Mouse (Mus musculus) stomach, embryonic 16.5 days (tissue): ENCODE results near the gene Ddx51. TPM values are rescaled to one million over a fixed set of nuclear protein-coding genes. Genes with fewer than 3 reads are reported as not detected.
A peak's percentile ranks its signal among the peaks of the same experiment; 100 is the strongest.

Experiments used
- ATAC-seq: fragments of 200-750 bp; cut with Nextera tagmentation; 2 replicates; pipeline ENCODE4 v1.8.0; 2017; ENCODE audit warnings: moderate number of reproducible peaks, moderate TSS enrichment; ENCODE audit not compliant: insufficient read depth, low FRiP score
- H3K27ac ChIP-seq: fragments of 300-500 bp; sonication (generic); 2 replicates; pipeline ENCODE4 v1.5.1; 2014; ENCODE audit warnings: low read length
- H3K27me3 ChIP-seq: fragments of 300-500 bp; sonication (generic); 2 replicates; pipeline ENCODE4 v1.6.1; 2014; ENCODE audit warnings: low read length, control low read depth, mixed read lengths; ENCODE audit not compliant: control insufficient read depth, insufficient read depth
- H3K36me3 ChIP-seq: fragments of 300-500 bp; sonication (generic); 2 replicates; pipeline ENCODE4 v1.6.1; 2014; ENCODE audit warnings: low read length; ENCODE audit not compliant: control insufficient read depth, insufficient read depth
- H3K4me1 ChIP-seq: fragments of 300-500 bp; sonication (generic); 2 replicates; pipeline ENCODE4 v1.6.1; 2014; ENCODE audit warnings: low read length, control low read depth, mixed read lengths; ENCODE audit not compliant: control insufficient read depth, insufficient read depth
- H3K4me2 ChIP-seq: fragments of 300-500 bp; sonication (generic); 2 replicates; pipeline ENCODE4 v1.6.1; 2014; ENCODE audit warnings: low read depth, low read length, mixed read lengths
- H3K4me3 ChIP-seq: fragments of 300-500 bp; sonication (generic); replicated peaks from 2 replicates; pipeline ENCODE4 v1.5.1; 2014; ENCODE audit warnings: mild to moderate bottlenecking, low read length
- H3K9ac ChIP-seq: fragments of 300-500 bp; sonication (generic); 2 replicates; pipeline ENCODE4 v1.6.1; 2014; ENCODE audit warnings: low read length
- H3K9me3 ChIP-seq: fragments of 300-500 bp; sonication (generic); replicated peaks from 2 replicates; pipeline ENCODE4 v1.6.1; 2016; ENCODE audit warnings: low read length, control low read depth; ENCODE audit not compliant: control insufficient read depth
- WGBS: fragments of 180-500 bp; shearing (Covaris S2); extraction: QIAGEN DNeasy Blood & Tissue Kit; methylation state at CpG from one replicate; pipeline ENCODE4 v1.1.7; 2014; 5-methylcytosine and 5-hydroxymethylcytosine counted together
- polyA plus RNA-seq: library from polyadenylated mRNA; unstranded; fragments of >200 nt; fragmentation: Nextera tagmentation; extraction: Ambion mirVana; gene quantifications from 2 replicates; pipeline ENCODE4 v1.2.1, GENCODE M21; 2015

Ddx51 gene
- 15.1 and 16.1 TPM in 2 replicates for polyA plus RNA-seq

DNA sequence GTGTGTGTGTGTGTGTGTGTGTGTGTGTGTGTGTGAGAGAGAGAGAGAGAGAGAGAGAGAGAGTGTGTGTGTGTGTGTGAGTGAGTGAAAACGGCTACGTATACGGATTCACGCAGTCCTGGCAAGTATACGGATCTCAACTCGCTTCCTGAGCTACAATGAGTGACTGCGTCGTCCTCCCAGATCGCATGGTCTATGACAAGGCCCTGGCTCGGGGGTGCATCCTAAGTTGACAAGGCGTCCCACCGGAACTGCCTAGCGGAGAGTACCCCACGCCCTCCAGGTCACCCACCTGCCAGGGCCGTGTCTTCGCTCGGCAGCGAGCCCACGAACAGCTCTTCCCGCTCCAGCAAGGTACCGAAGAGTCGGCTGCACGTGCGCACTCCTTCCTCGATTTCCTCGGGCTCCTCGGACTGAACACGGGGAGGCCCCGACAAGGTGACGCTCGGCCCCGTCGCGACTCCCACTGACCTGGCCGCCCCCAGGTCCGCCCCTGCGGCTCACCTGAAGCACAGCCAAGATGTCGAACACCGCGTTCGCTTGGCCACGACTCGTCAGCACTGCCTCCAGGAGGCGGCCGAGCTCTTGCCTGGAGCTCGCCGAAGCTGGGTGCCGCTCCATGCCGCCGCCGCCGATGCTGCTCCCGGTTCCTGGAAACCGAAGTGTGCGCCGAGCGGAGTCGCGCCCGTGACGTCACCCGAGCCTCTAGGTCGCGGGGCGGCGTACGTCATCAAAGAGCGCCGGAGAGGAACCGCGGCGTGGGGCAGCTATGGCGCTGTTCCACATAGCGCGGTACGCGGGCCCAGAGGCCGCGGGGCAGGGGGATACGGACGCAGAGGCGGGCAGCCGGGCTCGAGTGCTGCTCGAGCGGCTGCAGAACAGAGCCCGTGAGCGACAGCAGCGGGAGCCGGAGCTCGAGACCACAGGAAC is at the start of gene Ddx51, which contains the start of gene Noc4l:
Ddx51 (plus strand) TSS at position 733 of the 930 bp plus-strand sequence.
Noc4l (minus strand) TSS at position 699 of the 930 bp plus-strand sequence.
- H3K27me3 ChIP-seq: no peaks in the 10 kb centered on the region
- peak within 1 kb of the TSS; percentile 37; the same call in 1 of the 2 replicates for H3K27ac ChIP-seq
- no peaks in the 10 kb centered on the region for H3K9me3 ChIP-seq
- H3K9ac ChIP-seq: peak within 1 kb of the TSS; percentile 90
- peak; percentile 90 for ATAC-seq
- peak within 1 kb of the TSS; percentile 94 for H3K4me3 ChIP-seq
- peaks cover 23% of the 10 kb centered on the region; the same call in 1 of the 2 replicates for H3K36me3 ChIP-seq
- H3K4me1 ChIP-seq: peaks cover 11% of the 10 kb centered on the region; the same call in 1 of the 2 replicates
- WGBS: under 1% methylated on average over 91 of the region's 91 CpGs
- H3K4me2 ChIP-seq: peak within 1 kb of the TSS; percentile 85

DNA sequence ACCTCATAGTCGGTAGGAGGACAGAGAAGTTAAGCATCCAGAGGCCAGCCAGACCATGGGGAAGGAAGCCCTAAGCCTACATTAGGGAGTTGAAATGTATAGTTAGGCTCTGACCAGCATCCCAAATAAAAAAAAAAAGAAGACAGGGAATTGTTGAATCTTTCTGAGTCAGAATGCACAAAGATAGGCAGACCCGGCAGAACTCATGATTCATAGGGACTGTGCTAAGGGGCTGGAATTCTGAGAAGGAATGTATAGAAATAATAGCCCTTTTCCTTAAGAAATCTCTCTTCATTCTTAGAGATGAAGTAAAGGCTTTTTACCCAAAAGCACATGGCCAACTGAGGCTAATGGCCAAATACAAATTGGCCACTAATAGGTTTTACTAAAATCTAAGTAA is 48.9 kb upstream of the Ddx51 start:
- Histone ChIP-seq H3K9ac (no peak overlapping the region), H3K27ac (no peak overlapping the region), H3K9me3 (no peaks in the 10 kb centered on the region), H3K4me1 (no peaks in the 10 kb centered on the region), H3K36me3 (no peaks in the 10 kb centered on the region), H3K4me3 (no peak overlapping the region), H3K27me3 (no peaks in the 10 kb centered on the region), H3K4me2 (no peak overlapping the region)
- no peak for ATAC-seq
- WGBS: 81% methylated on average over 2 of the region's 2 CpGs

DNA sequence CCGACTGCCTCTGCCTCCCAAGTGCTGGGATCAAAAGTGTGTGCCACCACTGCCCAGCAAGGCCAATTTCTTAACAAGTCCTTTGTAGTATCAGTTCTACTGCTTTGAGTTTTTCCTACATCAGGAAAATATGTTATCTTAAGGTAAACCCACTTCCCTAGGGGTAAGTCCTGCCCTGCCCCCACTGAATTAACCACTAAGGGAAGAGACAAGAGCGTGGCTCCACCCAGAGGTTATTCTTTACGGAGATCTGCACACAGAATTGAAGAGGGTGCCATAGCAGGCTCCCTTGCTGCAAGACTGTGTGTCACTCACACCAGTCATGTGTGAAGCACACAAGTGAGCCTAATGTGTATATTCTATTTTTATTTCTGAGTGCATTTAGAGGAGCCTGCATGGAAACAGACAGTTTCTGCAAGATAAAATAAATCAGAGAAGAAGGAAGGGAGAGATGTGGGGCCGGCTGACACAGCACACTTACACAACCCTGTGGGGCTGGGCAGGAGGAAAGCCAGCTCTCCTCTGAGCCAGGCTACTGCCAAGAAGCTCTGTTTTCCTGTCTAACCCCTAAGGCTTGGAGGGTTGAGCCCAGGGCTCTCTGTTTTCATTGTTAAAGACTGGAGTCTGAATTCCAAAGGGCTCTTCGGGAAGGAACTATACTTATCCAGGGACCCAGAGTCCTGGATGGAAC is 47.6 kb upstream of the Ddx51 start:
- Histone ChIP-seq H3K9me3 (no peaks in the 10 kb centered on the region), H3K36me3 (no peaks in the 10 kb centered on the region), H3K27ac (no peak overlapping the region), H3K4me1 (no peaks in the 10 kb centered on the region), H3K4me2 (no peak overlapping the region), H3K9ac (no peak overlapping the region), H3K27me3 (no peaks in the 10 kb centered on the region), H3K4me3 (no peak overlapping the region)
- 44% methylated on average over 5 of the region's 5 CpGs for WGBS
- ATAC-seq: no peak

DNA sequence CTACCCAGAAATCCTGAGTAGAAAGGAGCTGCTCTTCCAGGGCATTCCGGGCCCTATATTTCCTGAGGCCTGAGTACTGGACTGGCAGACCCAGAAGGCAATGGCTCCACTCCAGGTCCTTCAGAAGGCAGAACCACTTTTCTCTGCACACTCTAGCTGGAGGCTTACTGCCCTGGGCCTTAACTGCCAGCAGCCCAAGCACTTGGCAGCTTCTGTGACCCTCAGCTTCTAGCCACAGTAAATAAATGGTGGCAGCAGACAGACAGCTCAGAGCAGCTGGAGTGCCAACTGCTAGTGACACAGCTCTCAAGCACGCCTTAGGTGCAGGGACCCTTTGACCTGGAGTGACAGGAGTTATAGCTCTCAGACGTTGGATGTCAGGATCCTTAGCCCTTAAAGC is 45.5 kb upstream of the Ddx51 start:
- Histone ChIP-seq H3K27ac (no peak overlapping the region), H3K36me3 (no peaks in the 10 kb centered on the region), H3K27me3 (no peaks in the 10 kb centered on the region), H3K9me3 (no peaks in the 10 kb centered on the region), H3K9ac (no peak overlapping the region), H3K4me2 (no peak overlapping the region), H3K4me1 (no peaks in the 10 kb centered on the region), H3K4me3 (no peak overlapping the region)
- 49% methylated on average over 3 of the region's 3 CpGs for WGBS
- no peak for ATAC-seq

DNA sequence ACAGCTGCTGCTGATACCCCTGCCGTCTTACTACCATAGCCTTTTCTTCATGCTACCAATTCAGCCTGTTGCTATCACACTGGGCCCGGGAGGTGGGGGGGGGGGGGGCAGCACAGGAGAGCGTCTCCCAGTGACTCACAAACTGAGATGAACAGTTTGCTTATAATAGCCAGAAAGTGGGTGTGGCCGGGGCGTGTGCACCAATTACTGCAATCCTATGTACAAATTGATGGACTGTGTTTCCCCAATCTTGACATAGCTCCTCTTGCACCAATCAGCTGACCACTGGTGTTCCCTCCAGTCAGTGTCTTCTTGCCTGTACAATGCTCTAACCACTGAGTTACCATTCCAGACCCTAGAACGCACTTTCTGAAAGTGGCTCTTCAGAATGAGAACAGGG is 44.9 kb upstream of the Ddx51 start:
- Histone ChIP-seq H3K9me3 (no peaks in the 10 kb centered on the region), H3K27ac (no peak overlapping the region), H3K4me1 (no peaks in the 10 kb centered on the region), H3K36me3 (no peaks in the 10 kb centered on the region), H3K4me2 (no peak overlapping the region), H3K4me3 (no peak overlapping the region), H3K9ac (no peak overlapping the region), H3K27me3 (no peaks in the 10 kb centered on the region)
- no peak for ATAC-seq
- WGBS: 67% methylated on average over 6 of the region's 6 CpGs

DNA sequence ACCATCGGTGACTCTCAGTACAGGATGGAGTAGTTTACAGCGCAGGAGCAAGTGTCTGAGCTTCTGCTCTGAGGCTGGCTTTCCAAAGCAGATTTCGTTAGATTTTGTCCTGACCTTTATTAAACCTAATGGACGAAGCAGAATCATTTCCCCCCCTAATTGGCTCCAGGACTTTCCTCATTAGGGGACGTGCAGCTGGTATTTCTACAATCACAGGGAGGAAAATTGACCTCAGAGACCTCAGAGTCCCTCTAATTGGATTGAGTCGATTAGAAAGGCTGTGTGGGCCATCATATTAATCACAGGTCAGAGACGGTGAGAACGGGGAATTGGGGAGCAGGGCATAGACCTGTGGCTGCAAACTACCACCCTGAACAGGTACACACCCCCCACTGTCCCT is 44.3 kb upstream of the Ddx51 start:
- Histone ChIP-seq H3K36me3 (no peaks in the 10 kb centered on the region), H3K4me2 (no peak overlapping the region), H3K27ac (no peak overlapping the region), H3K4me1 (no peaks in the 10 kb centered on the region), H3K9ac (no peak overlapping the region), H3K27me3 (no peaks in the 10 kb centered on the region), H3K9me3 (no peaks in the 10 kb centered on the region), H3K4me3 (no peak overlapping the region)
- no peak for ATAC-seq
- WGBS: 60% methylated on average over 8 of the region's 8 CpGs

DNA sequence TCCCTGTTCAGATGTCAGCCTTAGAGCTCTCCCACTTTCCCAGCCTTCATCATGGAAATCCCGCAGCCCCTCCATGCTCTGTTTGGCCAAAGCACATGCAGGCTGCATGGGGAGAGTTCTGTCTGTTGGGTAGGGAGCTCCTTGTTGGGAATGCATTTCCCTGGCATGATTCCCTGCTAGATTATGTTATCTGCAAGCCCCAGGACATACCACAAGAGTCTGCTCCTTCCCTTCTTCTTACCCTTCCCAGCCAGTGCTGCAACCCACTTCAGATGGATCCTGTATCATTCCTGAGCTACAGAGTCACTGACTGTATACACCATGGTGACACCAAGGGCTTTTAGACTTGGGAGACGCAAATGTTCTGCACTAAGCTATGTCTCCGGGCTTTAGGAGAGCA is 43.8 kb upstream of the Ddx51 start:
- Histone ChIP-seq H3K27ac (no peak overlapping the region), H3K4me3 (no peak overlapping the region), H3K4me1 (no peaks in the 10 kb centered on the region), H3K9ac (no peak overlapping the region), H3K9me3 (no peaks in the 10 kb centered on the region), H3K4me2 (no peak overlapping the region), H3K27me3 (no peaks in the 10 kb centered on the region), H3K36me3 (no peaks in the 10 kb centered on the region)
- ATAC-seq: no peak
- 76% methylated on average over 3 of the region's 3 CpGs for WGBS

DNA sequence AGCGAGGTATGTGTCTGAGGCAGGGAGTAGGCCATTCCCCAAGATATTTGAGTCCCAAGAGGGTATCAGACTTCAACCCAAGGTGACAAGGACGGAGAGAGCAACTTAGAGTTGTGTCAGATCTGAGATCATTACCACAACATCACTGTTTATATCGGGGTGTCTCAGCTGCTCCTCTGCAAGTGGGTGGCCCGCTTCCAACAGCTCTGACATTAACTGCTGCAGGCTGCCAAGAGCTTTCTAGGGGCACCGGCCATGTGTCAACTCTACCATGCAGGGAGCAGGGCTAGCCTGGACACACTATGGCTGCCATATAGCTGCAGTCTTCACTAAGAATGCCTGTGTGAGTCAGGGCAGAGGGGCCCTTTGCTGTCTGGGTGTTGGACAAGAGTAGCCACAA is 43.4 kb upstream of the Ddx51 start:
- WGBS: 73% methylated on average over 5 of the region's 5 CpGs
- H3K27ac ChIP-seq: no peak overlapping the region
- no peak for ATAC-seq

DNA sequence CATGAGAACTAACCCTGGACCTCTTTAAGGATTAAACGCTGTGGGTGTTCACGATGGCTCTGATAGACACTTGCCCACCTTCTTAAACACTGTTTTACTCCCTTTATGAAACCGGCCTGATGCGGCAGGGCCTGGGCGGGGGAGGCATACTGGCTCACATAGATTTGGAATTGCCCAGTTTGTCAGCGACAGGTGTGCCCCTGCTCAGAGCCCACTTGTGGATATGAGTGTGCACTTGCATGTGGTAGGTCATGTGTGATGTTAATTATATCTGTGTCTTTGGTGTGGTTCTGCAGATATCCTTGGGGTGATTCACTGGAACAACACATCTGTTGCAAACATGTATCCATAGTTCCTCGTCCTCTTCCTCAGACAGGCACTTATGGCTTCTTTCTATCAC is 42.8 kb upstream of the Ddx51 start:
- no peaks in the 10 kb centered on the region for H3K36me3 ChIP-seq
- no peak overlapping the region for H3K9ac ChIP-seq
- no peaks in the 10 kb centered on the region for H3K4me1 ChIP-seq
- no peak overlapping the region for H3K4me2 ChIP-seq
- no peak overlapping the region for H3K27ac ChIP-seq
- ATAC-seq: no peak
- no peak overlapping the region for H3K4me3 ChIP-seq
- H3K9me3 ChIP-seq: no peaks in the 10 kb centered on the region
- WGBS: 81% methylated on average over 7 of the region's 7 CpGs
- H3K27me3 ChIP-seq: no peaks in the 10 kb centered on the region

More for the DNA sequence above, 43.4 kb upstream of the Ddx51 start:
- no peaks in the 10 kb centered on the region for H3K9me3 ChIP-seq
- no peaks in the 10 kb centered on the region for H3K36me3 ChIP-seq
- H3K4me1 ChIP-seq: no peaks in the 10 kb centered on the region
- H3K9ac ChIP-seq: no peak overlapping the region
- H3K4me3 ChIP-seq: no peak overlapping the region
- H3K27me3 ChIP-seq: no peaks in the 10 kb centered on the region
- no peak overlapping the region for H3K4me2 ChIP-seq
